Mouse (Mus musculus) bone marrow macrophage, adult 2 months (primary cell): ENCODE measurements around the gene Ripor2.

Source experiments
- CTCF ChIP-seq: IDR thresholded peaks from 2 replicates; pipeline ENCODE4 v1.5.1; 2012; ENCODE audit warnings: low read depth, mild to moderate bottlenecking, low read length, moderate library complexity
- POLR2A ChIP-seq: IDR thresholded peaks from 2 replicates; pipeline ENCODE4 v1.6.1; 2012; ENCODE audit warnings: mild to moderate bottlenecking, low read depth, low read length, borderline replicate concordance

DNA sequence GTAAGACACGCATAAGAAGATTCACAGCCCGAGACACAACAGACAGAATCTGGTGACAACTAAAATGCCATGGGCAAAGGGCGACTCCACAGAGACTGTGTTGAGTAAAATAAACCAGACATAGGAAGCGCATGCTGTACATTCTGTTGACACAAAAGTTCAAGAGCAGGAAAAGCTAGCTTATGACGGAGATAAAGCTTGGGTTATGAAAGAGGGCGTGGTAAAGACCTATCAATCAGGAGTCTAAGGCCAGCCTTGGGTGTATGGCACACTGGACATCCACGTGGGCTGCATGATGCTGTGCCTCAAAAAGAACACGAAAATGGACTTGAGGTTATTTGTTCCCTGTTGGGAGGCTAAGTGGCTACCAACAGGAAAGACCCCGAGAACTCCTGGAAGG lies 134.5 kb downstream of the Ripor2 start:
- TF ChIP-seq POLR2A (no peak), CTCF (no peak)
